In the genomic region with DNA sequence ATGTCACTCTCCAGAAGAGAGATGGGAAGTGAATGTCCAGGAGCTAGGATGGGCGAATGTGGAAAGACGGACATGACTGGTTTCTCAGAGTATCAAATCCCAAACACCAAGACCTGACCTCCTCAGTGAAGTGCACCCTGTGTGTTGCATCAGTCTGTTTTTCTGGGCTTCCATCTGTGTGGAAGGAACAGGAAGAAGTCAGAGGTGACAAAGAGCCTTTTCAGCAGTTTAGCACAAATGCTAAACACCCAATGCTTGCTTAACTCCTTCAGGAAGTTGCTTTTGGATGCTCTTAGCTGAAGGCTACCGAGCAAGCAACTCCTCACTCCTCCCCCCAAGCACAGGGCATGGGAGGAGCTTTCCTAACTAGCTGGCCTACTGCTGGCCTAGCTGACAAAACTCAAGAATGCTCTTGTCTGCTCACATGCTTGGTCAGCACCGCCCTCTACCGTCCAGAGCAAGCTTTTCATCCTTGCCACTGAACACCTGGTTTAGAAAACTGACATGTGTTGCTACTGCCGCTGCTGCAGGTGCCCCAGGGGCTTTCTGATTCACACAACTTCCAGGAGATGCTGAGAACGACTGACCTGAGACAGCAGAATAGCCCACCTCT, we compare ENCODE assay signal across 8 mouse cellular contexts.
DNase-seq lines count a peak whose midpoint lies in the region; ATAC-seq and TF ChIP-seq lines count a peak whose summit lies in the region.

No protein-coding gene starts in this region.

- intact Hi-C loops in heart, postnatal 25 days (cut with DNase I) = loop anchor here (1.0 to 5.0 kb wide), 4 partner anchors 70 to 358 kb away; no protein-coding TSS in a partner anchor

- H3K27ac ChIP-seq in ES-Bruce4 (ENCODE audit: insufficient read depth, low read length) = no peak overlapping the region
- H3K27ac ChIP-seq in forebrain, embryonic 16.5 days (ENCODE audit: low read length) = no peak overlapping the region
- H3K27ac ChIP-seq in neural tube, embryonic 15.5 days (replicated peaks) = no peak overlapping the region

- 31% methylated on average over 7 of the region's 7 CpGs for WGBS in forebrain, embryonic 16.5 days
- WGBS in neural tube, embryonic 15.5 days = 27% methylated on average over 7 of the region's 7 CpGs

- no peak for TF ChIP-seq POLR2A in ES-Bruce4 (IDR thresholded peaks at IDR 0.05; ENCODE audit: insufficient read depth, low read length)

- no peaks in the 10 kb centered on the region for H3K27me3 ChIP-seq in ES-Bruce4 (ENCODE audit: control insufficient read depth, insufficient read depth, low read length, poor library complexity, severe bottlenecking)
- no peaks in the 10 kb centered on the region for H3K27me3 ChIP-seq in forebrain, embryonic 16.5 days (replicated peaks; ENCODE audit: control insufficient read depth, insufficient read depth, low read length)
- no peaks in the 10 kb centered on the region for H3K27me3 ChIP-seq in neural tube, embryonic 15.5 days (replicated peaks)

- H3K36me3 ChIP-seq in ES-Bruce4 (ENCODE audit: control insufficient read depth, insufficient read depth, low read length, poor library complexity, severe bottlenecking) = no peaks in the 10 kb centered on the region
- H3K36me3 ChIP-seq in forebrain, embryonic 16.5 days (ENCODE audit: control insufficient read depth, insufficient read depth) = peaks cover 8% of the 10 kb centered on the region; the same call in 1 of the 2 replicates
- H3K36me3 ChIP-seq in neural tube, embryonic 15.5 days = peaks cover 62% of the 10 kb centered on the region

- no peak overlapping the region for H3K9ac ChIP-seq in ES-Bruce4 (ENCODE audit: low read depth, poor library complexity, severe bottlenecking)
- no peak overlapping the region for H3K9ac ChIP-seq in forebrain, embryonic 16.5 days (replicated peaks; ENCODE audit: low read depth, low read length)
- H3K9ac ChIP-seq in neural tube, embryonic 15.5 days (replicated peaks) = no peak overlapping the region

- H3K9me3 ChIP-seq in ES-Bruce4 (replicated peaks; ENCODE audit: control insufficient read depth, insufficient read depth, low read length, poor library complexity, severe bottlenecking) = no peaks in the 10 kb centered on the region
- H3K9me3 ChIP-seq in forebrain, embryonic 16.5 days (ENCODE audit: control insufficient read depth, low read length) = no peaks in the 10 kb centered on the region
- H3K9me3 ChIP-seq in neural tube, embryonic 15.5 days (replicated peaks) = no peaks in the 10 kb centered on the region

- H3K4me1 ChIP-seq in ES-Bruce4 (ENCODE audit: control insufficient read depth, insufficient read depth, low read length) = no peaks in the 10 kb centered on the region
- peaks cover 3% of the 10 kb centered on the region for H3K4me1 ChIP-seq in forebrain, embryonic 16.5 days (replicated peaks; ENCODE audit: control insufficient read depth, insufficient read depth, low read length)
- peaks cover 3% of the 10 kb centered on the region; the same call in 1 of the 2 replicates for H3K4me1 ChIP-seq in neural tube, embryonic 15.5 days

- peak; percentile 77 for ATAC-seq in forebrain, embryonic 16.5 days
- ATAC-seq in neural tube, embryonic 15.5 days (ENCODE audit: low FRiP score) = peak; percentile 82

- no peak overlapping the region for H3K4me3 ChIP-seq in ES-Bruce4 (ENCODE audit: low read depth, low read length)
- H3K4me3 ChIP-seq in forebrain, embryonic 16.5 days (replicated peaks; ENCODE audit: low read length) = no peak overlapping the region
- no peak overlapping the region for H3K4me3 ChIP-seq in neural tube, embryonic 15.5 days (replicated peaks)

- H3K4me2 ChIP-seq in forebrain, embryonic 16.5 days (ENCODE audit: low read length) = no peak overlapping the region
- H3K4me2 ChIP-seq in neural tube, embryonic 15.5 days = no peak overlapping the region

- TF ChIP-seq CTCF in ES-Bruce4 (IDR thresholded peaks at IDR 0.05; ENCODE audit: low read depth, low read length) = peak; percentile 95

- TF ChIP-seq EP300 in ES-Bruce4 (IDR thresholded peaks at IDR 0.05; ENCODE audit: insufficient read depth, low read depth, low read length) = peak; percentile 48; the same call in 1 of the 2 replicates

- peak; percentile 64 for DNase-seq in cerebellum, adult 11 months
- peak; percentile 51 for DNase-seq in heart, postnatal 25 days (ENCODE audit: low spot score)
- peak; percentile 80 for DNase-seq in layer of hippocampus, adult 11-12 months (ENCODE audit: low spot score)
- peak; percentile 83 to 89 for DNase-seq in lung, adult 18-20 months
- DNase-seq in testis, postnatal 10 days (ENCODE audit: low spot score) = peak; percentile 81
